Mouse (Mus musculus) fat pad, adult 2 months (tissue): ENCODE measurements at regions not wholly inside any gene's neighbourhood (a gene's known extent, or its start where the extent isn't known, plus 50 kb on each side); places are given as distances from the start of the nearest gene placed in this dataset.
"Not testable (repeated sequence)": the region's sequence is repeated elsewhere in the genome, so short reads cannot be mapped to it uniquely, and the experiment has no call there.

Experiments
- DNase-seq: peaks from one replicate; pipeline ENCODE4 v3.0.0-alpha.2; 2011; ENCODE audit warnings: low read depth, low spot score; ENCODE audit errors: extremely low read depth

DNA sequence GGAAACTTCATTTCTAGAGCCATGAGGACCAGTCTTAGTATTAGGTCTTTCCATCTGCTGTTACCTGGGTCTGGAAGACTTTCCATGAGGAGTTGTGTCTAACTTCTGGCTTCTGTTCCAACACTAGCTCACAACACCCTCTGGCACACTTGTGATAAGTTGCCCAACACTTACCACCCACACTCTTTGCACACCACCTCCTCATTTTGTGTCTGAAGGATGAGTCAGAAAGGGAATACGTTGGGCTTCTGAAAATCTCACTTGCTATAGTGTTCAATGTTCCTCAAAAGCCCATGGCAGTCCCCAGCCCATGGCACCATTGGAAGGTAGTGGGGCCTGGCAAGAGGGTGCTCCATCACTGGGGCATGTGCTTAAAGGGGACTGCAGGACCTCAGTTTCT is 161.5 kb downstream of the Cartpt start:
- no peak for DNase-seq

DNA sequence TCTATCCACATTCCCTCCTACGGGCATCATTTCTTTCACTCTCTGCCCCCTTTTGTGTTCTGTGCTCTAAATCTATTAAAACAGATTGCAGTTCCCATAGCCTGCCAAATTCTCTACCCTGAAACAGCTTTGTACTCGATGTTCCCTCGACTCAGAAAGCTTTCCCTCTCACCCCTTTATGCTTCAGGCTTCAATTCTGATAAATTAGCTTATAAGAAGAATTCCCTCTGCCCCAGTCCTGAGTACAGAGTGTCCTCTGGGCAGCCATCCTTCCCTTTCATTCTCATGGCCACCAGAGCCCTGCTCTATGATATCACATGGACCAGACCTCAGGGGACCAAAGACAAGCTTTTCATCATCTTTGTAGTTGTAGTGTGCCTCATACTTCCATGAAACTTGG is 163.6 kb downstream of the Cartpt start:
- no peak for DNase-seq

- DNase-seq: no peak
These were observed 171.7 kb downstream of the Cartpt start for GRCm38 (mm10) chr13:99729145-99729544.

GRCm38 (mm10) chr13:99724245-99724644 is 176.6 kb downstream of the Cartpt start:
- no peak for DNase-seq

GRCm38 (mm10) chr13:99723237-99723981 is 177.5 kb downstream of the Cartpt start:
- no peak for DNase-seq

- no peak for DNase-seq
These were observed 180.3 kb downstream of the Cartpt start for GRCm38 (mm10) chr13:99720566-99720965.

DNA sequence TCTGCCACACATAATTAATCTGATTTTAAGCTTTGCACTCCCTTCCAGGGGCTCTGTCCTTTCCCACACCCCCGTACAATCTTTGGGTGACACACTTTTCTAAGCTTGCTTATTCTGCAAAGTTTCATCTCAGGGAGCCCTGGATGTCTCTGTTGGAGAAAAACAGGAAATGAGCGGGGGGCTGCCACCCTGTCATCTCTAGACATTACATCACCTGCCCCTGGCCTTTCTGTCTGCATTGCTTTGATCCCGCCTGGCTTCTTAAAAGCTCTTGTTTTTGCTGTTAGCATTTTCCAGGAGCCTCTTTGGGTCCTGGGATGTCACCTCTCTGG is 180.2 kb upstream of the Map1b start:
- DNase-seq: no peak

- DNase-seq: no peak
These were observed 179.7 kb upstream of the Map1b start for GRCm38 (mm10) chr13:99695874-99696558.

- DNase-seq: no peak
These were observed 163.6 kb upstream of the Map1b start for GRCm38 (mm10) chr13:99679934-99680333.

- DNase-seq: no peak
These were observed 163.1 kb upstream of the Map1b start for GRCm38 (mm10) chr13:99679430-99679829.

GRCm38 (mm10) chr13:99676393-99676792 is 160.1 kb upstream of the Map1b start:
- DNase-seq: no peak

- DNase-seq: no peak
These were observed 159.6 kb upstream of the Map1b start for GRCm38 (mm10) chr13:99675951-99676350.

DNA sequence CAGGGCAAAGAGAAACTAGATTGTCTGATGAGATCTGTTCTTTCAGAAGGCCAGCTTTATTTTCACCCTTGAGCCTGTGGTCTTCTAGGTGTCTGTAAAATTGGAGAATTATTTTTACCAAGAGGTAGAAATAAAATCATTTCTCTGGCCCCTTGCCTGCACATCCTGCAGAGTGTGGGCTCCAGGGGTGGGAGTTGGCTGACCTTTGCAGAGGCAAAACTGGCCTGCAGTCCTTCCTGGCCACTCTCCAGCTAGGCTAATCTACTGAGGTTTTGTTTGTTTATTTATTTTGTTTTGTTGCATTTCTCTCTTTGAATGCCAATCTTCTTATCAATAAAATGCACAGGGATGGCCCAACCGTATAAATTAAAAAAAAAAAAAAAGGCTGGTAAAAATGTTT is 156.4 kb upstream of the Map1b start:
- no peak for DNase-seq

DNA sequence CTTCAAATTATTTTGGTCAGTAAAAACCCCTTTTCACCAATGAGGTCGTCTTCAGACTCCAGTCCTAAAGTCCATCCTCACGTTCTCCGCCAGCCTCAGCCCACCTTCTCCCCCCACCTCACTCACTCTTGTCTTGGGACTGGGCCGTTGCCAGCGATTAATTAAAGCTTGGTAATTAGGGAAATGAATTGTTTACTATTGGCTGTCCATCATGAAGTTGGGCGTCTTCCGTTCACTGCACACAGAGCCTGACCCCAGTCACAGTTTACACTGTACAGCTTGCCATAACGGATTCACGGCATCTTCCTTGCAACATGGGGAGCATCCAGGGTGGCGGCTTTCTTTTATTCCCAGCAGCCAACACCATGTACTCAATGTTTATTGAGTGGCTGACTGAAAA is 155.4 kb upstream of the Map1b start:
- no peak for DNase-seq

DNA sequence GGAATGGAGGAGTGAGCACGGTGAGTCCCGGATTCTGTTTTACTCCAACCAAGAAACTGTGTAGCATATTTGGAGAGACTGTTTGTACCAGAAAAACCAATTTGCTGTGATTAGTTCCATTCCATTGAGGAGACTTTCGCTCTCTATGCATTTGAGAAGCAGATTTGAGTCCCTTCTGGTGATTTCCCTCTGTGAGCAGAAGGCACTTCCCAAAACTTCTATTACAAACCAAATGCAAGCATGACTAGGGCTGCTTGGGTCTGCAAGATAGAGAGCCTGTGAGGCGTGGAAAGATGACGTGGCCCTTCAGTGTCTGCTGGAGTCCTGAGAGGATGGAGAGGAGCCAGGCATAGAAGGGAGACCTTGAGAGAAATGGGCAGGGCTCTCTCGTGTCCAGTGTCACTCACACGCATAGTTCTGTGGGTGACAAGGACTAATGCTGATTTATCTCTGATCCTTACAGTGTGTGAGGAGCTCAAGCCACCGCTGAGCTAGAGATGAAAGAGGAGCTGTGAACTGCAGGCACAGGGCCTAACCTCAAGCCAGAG is 153.7 kb upstream of the Map1b start:
- DNase-seq: no peak

DNA sequence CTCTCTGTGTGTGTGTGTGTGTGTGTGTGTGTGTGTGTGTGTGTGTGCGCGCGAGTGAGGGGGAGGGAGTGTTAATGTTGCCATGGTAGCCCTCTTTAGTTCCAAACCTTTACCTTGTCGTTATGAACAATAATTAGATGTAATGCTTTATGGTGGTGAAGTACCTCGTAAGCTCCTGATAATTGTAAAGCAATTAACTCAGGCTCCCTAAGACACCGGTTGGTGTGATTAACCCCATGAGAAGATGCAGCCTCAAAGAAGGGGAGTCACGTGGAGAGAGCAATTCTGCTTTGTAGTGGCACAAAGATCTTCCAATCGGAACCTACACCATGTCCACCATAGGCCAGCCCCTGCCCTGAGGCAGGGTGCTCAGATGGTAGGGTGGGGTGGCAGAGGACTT is 152.3 kb upstream of the Map1b start:
- no peak for DNase-seq

GRCm38 (mm10) chr13:99666086-99666485 is 149.7 kb upstream of the Map1b start:
- DNase-seq: no peak

GRCm38 (mm10) chr13:99663422-99663821 is 147.1 kb upstream of the Map1b start:
- not testable (repeated sequence) for DNase-seq

GRCm38 (mm10) chr13:99647661-99648204 is 131.4 kb upstream of the Map1b start:
- DNase-seq: no peak

- DNase-seq: no peak
These were observed 128.4 kb upstream of the Map1b start for GRCm38 (mm10) chr13:99644771-99645170.

- no peak for DNase-seq
These were observed 126.5 kb upstream of the Map1b start for GRCm38 (mm10) chr13:99642811-99643210.

DNA sequence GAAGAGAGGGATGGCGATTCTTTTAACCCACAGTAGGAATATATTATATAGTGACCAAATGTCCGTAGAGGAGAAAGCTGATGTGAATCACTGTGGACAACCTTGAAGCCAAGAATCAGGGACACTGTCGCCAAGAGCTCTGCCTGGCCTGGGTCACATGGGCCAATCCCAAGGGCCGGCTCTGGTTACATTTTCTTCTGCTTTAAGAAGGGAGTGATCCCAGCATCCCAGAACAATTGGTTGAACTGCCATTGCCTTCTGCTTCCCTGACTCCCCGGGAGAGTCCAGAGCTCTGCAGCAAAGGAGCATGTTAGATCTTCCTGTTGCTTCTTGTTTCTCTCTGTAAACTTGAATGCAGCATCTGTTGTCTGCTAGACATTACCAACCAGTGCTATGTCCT is 126.0 kb upstream of the Map1b start:
- DNase-seq: no peak
